11 mouse cellular contexts compared by ENCODE assay signal in the genomic region with DNA sequence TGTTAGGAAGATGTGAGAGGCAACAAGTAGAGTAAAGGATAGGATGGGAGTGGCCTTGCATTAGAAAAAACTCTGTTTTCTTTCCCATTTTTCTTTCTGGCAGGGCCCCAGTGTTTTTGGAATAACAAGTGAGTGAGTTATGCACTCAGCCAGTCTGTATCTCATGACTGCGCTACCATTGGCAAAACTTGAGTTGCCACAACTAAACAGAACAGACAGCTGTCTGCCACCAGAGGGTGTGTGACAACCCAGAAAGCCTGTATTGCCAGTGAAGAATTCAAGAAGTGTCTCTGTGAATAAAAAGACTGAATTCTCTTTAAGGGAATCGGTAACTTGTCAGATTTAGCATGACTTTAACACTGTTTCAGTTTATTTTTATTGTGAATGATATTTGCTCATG. TPM values are rescaled to one million over a fixed set of nuclear protein-coding genes. Genes with fewer than 3 reads are reported as not detected.
A peak's percentile ranks its signal among the peaks of the same experiment; 100 is the strongest.
DNase-seq lines count a peak whose midpoint lies in the region; TF ChIP-seq lines count a peak whose summit lies in the region.
"Had no signal": no experiment of that assay in that cellular context is flagged by ENCODE, and none has a peak within 500 bp of the region (broad histone marks: within the 10 kb centered on the region; RNA-seq: fewer than 3 reads in every experiment).

No protein-coding gene starts in this region.

- DNase-seq in adrenal gland, postnatal 36 days, result peak; percentile 38 to 48
- no peak for DNase-seq in adrenal gland, postnatal 10 days
- peak; percentile 52 to 61 for DNase-seq in layer of hippocampus, adult 2 months (ENCODE audit: low spot score in 2 of 2)
- no peak for DNase-seq in layer of hippocampus, postnatal 25 days (ENCODE audit: extremely low spot score in 1 of 2, low spot score in 1 of 2)
- DNase-seq in induced T-regulatory cell, adult 2 months (ENCODE audit: low read depth), result peak; percentile 64
- DNase-seq in embryo, embryonic 11 days, result no peak
- no peak for DNase-seq in spleen, postnatal 14 days (ENCODE audit: low spot score in 2 of 2)

- H3K36me3 ChIP-seq in E14TG2a.4 (ENCODE audit: insufficient read depth, low read length), result no peaks in the 10 kb centered on the region
- H3K36me3 ChIP-seq: forebrain, embryonic 10.5 days had no signal

- H3K4me1 ChIP-seq in E14TG2a.4 (replicated peaks; ENCODE audit: low read depth, low read length), result peaks cover 11% of the 10 kb centered on the region
- H3K4me1 ChIP-seq: forebrain, embryonic 10.5 days had no signal

- no peak overlapping the region for H3K27ac ChIP-seq in layer of hippocampus, adult 2 months
- H3K27ac ChIP-seq: forebrain, embryonic 10.5 days had no signal

- peaks cover 41% of the 10 kb centered on the region for H3K9me3 ChIP-seq in E14TG2a.4 (ENCODE audit: low read length)
- H3K9me3 ChIP-seq: forebrain, embryonic 10.5 days had no signal

- H3K4me3 ChIP-seq in layer of hippocampus, adult 2 months, result no peak overlapping the region
- peak overlapping the region; percentile 21; the same call in 1 of the 2 replicates for H3K4me3 ChIP-seq in E14TG2a.4 (replicated peaks; ENCODE audit: low read length)
- H3K4me3 ChIP-seq: forebrain, embryonic 10.5 days had no signal

- H3K27me3 ChIP-seq in E14TG2a.4 (ENCODE audit: insufficient read depth, low read length), result no peaks in the 10 kb centered on the region

- TF ChIP-seq CTCF in layer of hippocampus, adult 2 months (conservative IDR thresholded peaks at IDR 0.05), result peak; percentile 83
- TF ChIP-seq CTCF in E14TG2a.4 (conservative IDR thresholded peaks at IDR 0.05; ENCODE audit: low read length), result no peak

RNA-seq across cellular contexts. Expression of a gene that starts 7.0 kb away (rescaled TPM):
- 10 to 100 TPM; 43.6 to 48.9 TPM for total RNA-seq in adrenal gland, postnatal 36 days (2021)
- total RNA-seq in adrenal gland, postnatal 10 days (2021), result 10 to 100 TPM; 36.3 to 40.4 TPM
- 100 to 1,000 TPM; 111 to 114 TPM for total RNA-seq in layer of hippocampus, adult 2 months (2021)
- total RNA-seq in layer of hippocampus, postnatal 25 days (2021), result 100 to 1,000 TPM in 1 of 2 experiments, 10 to 100 TPM in 1; 96.6 to 109 TPM

RNA-seq across cellular contexts. Expression of a gene that starts 18.2 kb away (rescaled TPM):
- total RNA-seq in adrenal gland, postnatal 36 days (2021), result 10 to 100 TPM; 31.3 to 59.8 TPM
- total RNA-seq in adrenal gland, postnatal 10 days (2021), result 10 to 100 TPM; 36.3 to 49.0 TPM
- 10 to 100 TPM; 26.5 to 27.9 TPM for total RNA-seq in layer of hippocampus, adult 2 months (2021)
- 10 to 100 TPM; 23.9 to 27.5 TPM for total RNA-seq in layer of hippocampus, postnatal 25 days (2021)

RNA-seq across cellular contexts. Expression of a gene that starts 22.8 kb away (rescaled TPM):
- 1 to 10 TPM; 5.5 to 8.9 TPM for total RNA-seq in adrenal gland, postnatal 36 days (2021)
- 10 to 100 TPM; 16.6 to 18.9 TPM for total RNA-seq in adrenal gland, postnatal 10 days (2021)
- total RNA-seq in layer of hippocampus, adult 2 months (2021), result 1 to 10 TPM; 2.7 to 3.4 TPM
- total RNA-seq in layer of hippocampus, postnatal 25 days (2021), result 1 to 10 TPM; 2.7 to 3.0 TPM

RNA-seq across cellular contexts. Expression of a gene that starts 28.6 kb away (rescaled TPM):
- total RNA-seq in adrenal gland, postnatal 36 days (2021), result 100 to 1,000 TPM in 1 of 2 experiments, 10 to 100 TPM in 1; 98.1 to 123 TPM
- 10 to 100 TPM; 86.5 to 90.9 TPM for total RNA-seq in adrenal gland, postnatal 10 days (2021)
- 10 to 100 TPM; 90.9 to 92.8 TPM for total RNA-seq in layer of hippocampus, adult 2 months (2021)
- total RNA-seq in layer of hippocampus, postnatal 25 days (2021), result 10 to 100 TPM; 78.8 to 84.0 TPM

RNA-seq across cellular contexts. Expression of a gene that starts 30.8 kb away (rescaled TPM):
- total RNA-seq in adrenal gland, postnatal 36 days (2021), result not detected
- total RNA-seq in adrenal gland, postnatal 10 days (2021), result not detected
- total RNA-seq in layer of hippocampus, adult 2 months (2021), result not detected
- not detected for total RNA-seq in layer of hippocampus, postnatal 25 days (2021)
- total RNA-seq: heart, postnatal 14 days; left cerebral cortex, postnatal 10 days had no signal

Comparison
In these comparisons a context has a peak if more than half of its experiments do, and no peak if none do; other contexts are left out.
1. DNase-seq: peak in adrenal gland, postnatal 36 days (2 of 2), layer of hippocampus, adult 2 months (2 of 2) and induced T-regulatory cell, adult 2 months (single experiment); none in adrenal gland, postnatal 10 days (single experiment), layer of hippocampus, postnatal 25 days (0 of 2), embryo, embryonic 11 days (single experiment) and spleen, postnatal 14 days (0 of 2).